Mouse (Mus musculus): ENCODE results near the gene Hoxc12. TPM values are rescaled to one million over a fixed set of nuclear protein-coding genes. Genes with fewer than 3 reads are reported as not detected.

Gene Hoxc12
- polyA plus RNA-seq (2017; shearing (Covaris generic)) = under 1 TPM; 0.73 to 0.76 TPM

DNA sequence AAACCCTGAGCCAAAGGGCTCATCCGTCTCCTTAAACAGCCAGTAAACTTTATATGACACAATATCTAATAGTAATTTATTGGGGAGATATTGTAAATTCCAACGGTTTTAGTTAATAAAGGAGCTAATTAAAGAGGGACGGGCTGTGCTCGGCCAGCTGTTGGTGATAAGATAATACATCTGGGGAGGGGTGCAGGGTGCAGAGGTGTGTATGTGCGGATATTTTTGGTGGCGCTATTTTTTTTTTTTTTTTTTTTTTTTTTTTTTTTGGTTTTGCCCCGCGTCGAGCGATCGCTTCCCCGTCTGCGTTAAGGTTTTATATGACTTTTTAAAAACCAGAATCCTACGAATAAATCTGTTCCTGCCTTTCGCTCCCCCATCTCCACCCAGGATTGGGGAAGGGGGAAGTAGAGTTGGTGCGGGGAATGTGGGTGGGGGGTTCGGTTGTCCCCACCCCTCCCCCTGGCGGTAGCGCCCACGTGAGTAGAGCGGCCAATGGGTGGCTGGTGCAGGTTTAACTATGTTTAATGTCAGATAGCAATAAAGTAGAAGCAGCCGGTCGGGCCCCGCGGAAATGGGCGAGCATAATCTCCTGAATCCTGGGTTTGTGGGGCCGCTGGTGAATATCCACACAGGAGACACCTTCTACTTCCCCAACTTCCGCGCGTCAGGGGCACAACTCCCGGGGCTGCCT, at the start of gene Hoxc12:
Gene Hoxc12, plus strand, starts transcription at position 479 of the 694 bp plus-strand sequence.

DNA sequence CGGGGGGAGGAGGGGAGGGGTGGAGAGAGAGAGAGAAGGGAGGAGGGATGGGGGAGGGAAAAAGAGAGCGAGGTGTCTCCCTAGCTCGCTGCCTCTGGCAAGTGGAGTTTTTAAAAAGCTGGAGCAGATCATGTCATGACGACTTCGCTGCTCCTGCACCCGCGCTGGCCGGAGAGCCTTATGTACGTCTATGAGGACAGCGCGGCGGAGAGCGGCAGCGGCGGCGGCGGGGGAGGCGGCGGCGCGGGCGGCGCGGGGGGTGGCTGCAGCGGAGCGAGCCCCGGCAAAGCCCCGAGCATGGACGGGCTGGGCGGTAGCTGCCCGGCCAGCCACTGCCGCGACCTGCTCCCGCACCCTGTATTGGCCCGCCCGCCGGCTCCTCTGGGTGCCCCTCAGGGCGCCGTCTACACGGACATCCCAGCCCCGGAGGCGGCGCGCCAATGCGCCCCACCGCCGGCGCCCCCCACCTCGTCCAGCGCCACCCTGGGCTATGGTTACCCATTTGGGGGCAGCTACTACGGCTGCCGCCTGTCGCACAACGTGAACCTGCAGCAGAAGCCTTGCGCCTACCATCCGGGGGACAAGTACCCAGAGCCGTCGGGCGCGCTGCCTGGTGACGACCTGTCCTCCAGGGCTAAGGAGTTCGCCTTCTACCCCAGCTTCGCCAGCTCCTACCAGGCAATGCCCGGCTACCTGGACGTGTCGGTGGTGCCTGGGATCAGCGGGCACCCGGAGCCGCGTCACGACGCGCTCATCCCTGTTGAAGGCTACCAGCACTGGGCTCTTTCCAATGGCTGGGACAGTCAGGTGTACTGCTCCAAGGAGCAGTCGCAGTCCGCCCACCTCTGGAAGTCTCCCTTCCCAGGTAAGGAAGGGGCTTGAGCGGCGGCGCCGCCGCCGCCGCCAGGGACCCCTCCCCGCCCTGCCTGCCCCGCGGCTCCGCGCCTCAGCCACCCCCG, 15.2 kb upstream of the Hoxc12 start, which contains the start of gene Hoxc13:
Gene Hoxc13, plus strand, starts transcription at position 51 of the 959 bp plus-strand sequence.

DNA sequence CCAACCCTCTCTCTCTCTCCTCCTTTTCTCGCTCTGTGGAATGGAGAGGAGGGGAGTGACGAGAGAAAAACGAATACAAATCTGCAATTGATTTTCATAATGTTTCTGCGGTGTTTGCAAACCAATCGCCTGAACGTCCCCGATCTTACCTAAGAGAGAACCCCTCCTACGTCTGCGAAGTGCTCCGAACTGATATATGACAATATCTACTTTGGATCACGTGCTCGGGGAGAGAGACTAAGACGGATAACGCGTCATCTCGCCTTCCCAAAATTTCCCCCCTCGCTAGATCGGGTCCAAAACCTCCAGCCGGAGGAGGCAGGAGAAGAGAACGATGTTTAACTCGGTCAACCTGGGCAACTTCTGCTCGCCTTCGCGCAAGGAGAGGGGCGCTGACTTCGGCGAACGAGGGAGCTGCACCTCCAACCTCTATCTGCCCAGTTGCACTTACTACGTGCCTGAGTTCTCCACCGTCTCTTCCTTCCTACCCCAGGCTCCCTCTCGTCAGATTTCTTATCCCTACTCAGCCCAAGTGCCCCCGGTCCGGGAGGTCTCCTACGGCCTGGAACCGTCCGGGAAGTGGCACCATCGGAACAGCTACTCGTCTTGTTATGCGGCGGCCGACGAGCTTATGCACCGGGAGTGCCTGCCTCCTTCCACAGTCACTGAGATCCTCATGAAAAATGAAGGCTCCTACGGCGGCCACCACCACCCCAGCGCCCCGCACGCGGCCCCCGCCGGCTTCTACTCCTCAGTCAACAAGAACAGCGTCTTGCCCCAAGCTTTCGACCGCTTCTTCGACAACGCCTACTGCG, 17.8 kb downstream of the Hoxc12 start, which contains the start of gene Hoxc11:
Gene Hoxc11, plus strand, starts transcription at position 236 of the 815 bp plus-strand sequence.

DNA sequence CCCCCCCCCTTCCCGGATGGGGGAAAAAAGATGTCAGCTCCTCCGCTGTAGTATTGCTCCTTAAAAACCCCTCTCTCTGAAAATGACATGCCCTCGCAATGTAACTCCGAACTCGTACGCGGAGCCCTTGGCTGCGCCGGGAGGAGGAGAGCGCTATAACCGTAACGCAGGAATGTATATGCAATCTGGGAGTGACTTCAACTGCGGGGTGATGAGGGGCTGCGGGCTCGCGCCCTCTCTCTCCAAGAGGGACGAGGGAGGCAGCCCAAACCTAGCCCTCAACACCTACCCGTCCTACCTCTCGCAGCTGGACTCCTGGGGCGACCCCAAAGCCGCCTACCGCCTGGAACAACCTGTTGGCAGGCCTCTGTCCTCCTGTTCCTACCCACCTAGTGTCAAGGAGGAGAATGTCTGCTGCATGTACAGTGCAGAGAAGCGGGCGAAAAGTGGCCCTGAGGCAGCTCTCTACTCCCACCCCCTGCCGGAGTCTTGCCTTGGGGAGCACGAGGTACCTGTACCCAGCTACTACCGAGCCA, 30.3 kb downstream of the Hoxc12 start, which contains the start of gene Hoxc10:
Gene Hoxc10, plus strand, starts transcription at position 21 of the 536 bp plus-strand sequence.

DNA sequence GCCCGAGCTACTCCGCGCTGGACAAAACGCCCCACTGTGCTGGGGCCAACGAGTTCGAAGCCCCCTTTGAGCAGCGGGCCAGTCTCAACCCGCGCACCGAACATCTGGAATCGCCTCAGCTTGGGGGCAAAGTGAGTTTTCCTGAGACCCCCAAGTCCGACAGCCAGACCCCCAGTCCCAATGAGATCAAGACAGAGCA, 30.7 kb downstream of the Hoxc12 start, which contains the start of gene Hoxc5:
Gene Hoxc5, plus strand, starts transcription at position 132 of the 199 bp plus-strand sequence.

DNA sequence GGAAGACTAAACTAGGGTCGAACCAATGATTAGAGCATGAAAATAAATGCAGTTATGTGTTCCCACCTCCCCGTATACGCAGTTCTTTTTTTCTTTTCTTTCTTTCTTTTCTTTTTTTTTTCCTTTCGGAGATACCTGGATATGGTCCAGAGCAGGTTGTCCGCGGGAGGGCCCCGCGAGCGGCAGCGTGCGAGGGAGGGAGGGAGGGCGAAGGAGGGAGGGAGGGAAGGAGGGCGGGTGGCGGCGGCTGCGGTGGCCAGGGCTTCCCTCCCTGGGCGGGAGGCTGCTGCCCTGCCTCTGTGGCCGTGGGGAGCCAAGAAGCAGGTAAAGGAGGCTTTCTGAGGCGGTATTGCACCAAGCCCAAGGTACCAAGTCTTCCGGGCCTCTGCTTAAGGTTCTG, 39.6 kb downstream of the Hoxc12 start, which contains the start of gene Hoxc9:
Gene Hoxc9, plus strand, starts transcription at position 269 of the 400 bp plus-strand sequence.

Other genes starting within 250 kb of the Hoxc12 start
- gene Calcoco1, start 214.6 kb upstream of the Hoxc12 start, polyA plus RNA-seq (2017; shearing (Covaris generic)) = 10 to 100 TPM; 32.4 to 44.9 TPM
- under 1 TPM; 0.20 to 0.56 TPM for gene Hoxc13, start 15.7 kb upstream of the Hoxc12 start, polyA plus RNA-seq (2017; shearing (Covaris generic))
- not detected for gene Hoxc11, start 17.7 kb downstream of the Hoxc12 start, polyA plus RNA-seq (2017; shearing (Covaris generic))
- under 1 TPM; 0.08 to 0.77 TPM for gene Hoxc10, start 30.0 kb downstream of the Hoxc12 start, polyA plus RNA-seq (2017; shearing (Covaris generic))
- not detected for gene Hoxc5, start 30.7 kb downstream of the Hoxc12 start, polyA plus RNA-seq (2017; shearing (Covaris generic))
- gene Hoxc9, start 39.7 kb downstream of the Hoxc12 start, polyA plus RNA-seq (2017; shearing (Covaris generic)) = not detected
- gene Hoxc8, start 53.9 kb downstream of the Hoxc12 start, polyA plus RNA-seq (2017; shearing (Covaris generic)) = 1 to 10 TPM in 1 of 2 experiments, under 1 TPM in 1; 0.17 to 2.6 TPM
- gene Hoxc6, start 61.5 kb downstream of the Hoxc12 start, polyA plus RNA-seq (2017; shearing (Covaris generic)) = not detected
- not detected for gene Hoxc4, start 82.2 kb downstream of the Hoxc12 start, polyA plus RNA-seq (2017; shearing (Covaris generic))
- gene Smug1, start 230.3 kb downstream of the Hoxc12 start, polyA plus RNA-seq (2017; shearing (Covaris generic)) = 10 to 100 TPM in 1 of 2 experiments, 1 to 10 TPM in 1; 8.5 to 10.6 TPM

Measured in inflammation-experienced regulatory T-cells (primary cell).